Mouse (Mus musculus): Measurements from ENCODE around the gene Exosc2.
A peak's percentile ranks its signal among the peaks of the same experiment; 100 is the strongest.
"Not testable (repeated sequence)": the region's sequence is repeated elsewhere in the genome, so short reads cannot be mapped to it uniquely, and the experiment has no call there.

Exosc2 gene

GRCm38 (mm10) chr2:31678641-31679040 is 8.1 kb downstream of the Exosc2 start:
- no peak for DNase-seq

- not testable (repeated sequence) for DNase-seq
These were observed 10.7 kb downstream of the Exosc2 start for GRCm38 (mm10) chr2:31681051-31681707.

- no peak for DNase-seq
These were observed 11.3 kb downstream of the Exosc2 start for GRCm38 (mm10) chr2:31681731-31682235.

- DNase-seq, result peak; percentile 82
These were observed 13.2 kb downstream of the Exosc2 start for GRCm38 (mm10) chr2:31683666-31684065.

- DNase-seq, result peak; percentile 99
These were observed 17.8 kb downstream of the Exosc2 start, which contains the start of gene Abl1 for GRCm38 (mm10) chr2:31688074-31688925. Abl1 (plus strand) TSS chr2:31688376.

- peak; percentile 12 for DNase-seq
These were observed 18.5 kb downstream of the Exosc2 start for GRCm38 (mm10) chr2:31689045-31689444.

- peak; percentile 33 for DNase-seq
These were observed 19.5 kb downstream of the Exosc2 start for GRCm38 (mm10) chr2:31690063-31690462.

GRCm38 (mm10) chr2:31698209-31698608 is 27.7 kb downstream of the Exosc2 start:
- DNase-seq, result no peak

GRCm38 (mm10) chr2:31700545-31701446 is 30.3 kb downstream of the Exosc2 start:
- peak; percentile 66 for DNase-seq

- DNase-seq, result no peak
These were observed 32.7 kb downstream of the Exosc2 start for GRCm38 (mm10) chr2:31703226-31703625.

GRCm38 (mm10) chr2:31705914-31706313 is 35.4 kb downstream of the Exosc2 start:
- DNase-seq, result no peak

GRCm38 (mm10) chr2:31706531-31706930 is 36.0 kb downstream of the Exosc2 start:
- no peak for DNase-seq

GRCm38 (mm10) chr2:31712716-31713115 is 42.2 kb downstream of the Exosc2 start:
- DNase-seq, result no peak

GRCm38 (mm10) chr2:31713813-31714212 is 43.3 kb downstream of the Exosc2 start:
- no peak for DNase-seq

- no peak for DNase-seq
These were observed 44.3 kb downstream of the Exosc2 start for GRCm38 (mm10) chr2:31714780-31715179.

GRCm38 (mm10) chr2:31715985-31716384 is 45.5 kb downstream of the Exosc2 start:
- DNase-seq, result no peak

- DNase-seq, result no peak
These were observed 48.8 kb downstream of the Exosc2 start for GRCm38 (mm10) chr2:31719202-31719880.

- DNase-seq, result no peak
These were observed 49.4 kb downstream of the Exosc2 start for GRCm38 (mm10) chr2:31719944-31720343.

- DNase-seq, result peak; percentile 41
These were observed 50.3 kb downstream of the Exosc2 start for GRCm38 (mm10) chr2:31720783-31721182.

GRCm38 (mm10) chr2:31724730-31725490 is 54.4 kb downstream of the Exosc2 start:
- DNase-seq, result no peak

GRCm38 (mm10) chr2:31727576-31728277 is 57.2 kb downstream of the Exosc2 start:
- DNase-seq, result no peak
